Mouse (Mus musculus) limb, embryonic 12.5 days (tissue): ENCODE measurements around the gene Echdc3. TPM values are rescaled to one million over a fixed set of nuclear protein-coding genes. Genes with fewer than 3 reads are reported as not detected.
A peak's percentile ranks its signal among the peaks of the same experiment; 100 is the strongest.

Experiments
- ATAC-seq: fragments of 200-750 bp; cut with Nextera tagmentation; 2 replicates; pipeline ENCODE4 v1.8.0; 2017; ENCODE audit warnings: low read depth, moderate TSS enrichment; ENCODE audit not compliant: insufficient number of reproducible peaks, insufficient read depth, low FRiP score, low TSS enrichment
- H3K27ac ChIP-seq: fragments of 300-500 bp; sonication (generic); 2 replicates; pipeline ENCODE4 v1.5.1; 2016; ENCODE audit warnings: mild to moderate bottlenecking, moderate library complexity
- H3K27me3 ChIP-seq: fragments of 300-500 bp; sonication (generic); 2 replicates; pipeline ENCODE4 v1.6.1; 2016; ENCODE audit warnings: mild to moderate bottlenecking, moderate library complexity
- H3K36me3 ChIP-seq: fragments of 300-500 bp; sonication (generic); 2 replicates; pipeline ENCODE4 v1.6.1; 2016; ENCODE audit warnings: mild to moderate bottlenecking, moderate library complexity
- H3K4me1 ChIP-seq: fragments of 300-500 bp; sonication (generic); replicated peaks from 2 replicates; pipeline ENCODE4 v1.6.1; 2016
- H3K4me2 ChIP-seq: fragments of 300-500 bp; sonication (generic); 2 replicates; pipeline ENCODE4 v1.6.1; 2016; ENCODE audit warnings: mild to moderate bottlenecking, moderate library complexity
- H3K4me3 ChIP-seq: fragments of 300-500 bp; sonication (generic); replicated peaks from 2 replicates; pipeline ENCODE4 v1.5.1; 2016; ENCODE audit warnings: mild to moderate bottlenecking
- H3K9ac ChIP-seq: fragments of 300-500 bp; sonication (generic); replicated peaks from 2 replicates; pipeline ENCODE4 v1.6.1; 2016; ENCODE audit warnings: mild to moderate bottlenecking, moderate library complexity
- H3K9me3 ChIP-seq: fragments of 300-500 bp; sonication (generic); 2 replicates; pipeline ENCODE4 v1.6.1; 2016; ENCODE audit warnings: mild to moderate bottlenecking, moderate library complexity
- WGBS: fragments of 180-500 bp; shearing (Covaris S2); methylation state at CpG from one replicate; pipeline ENCODE4 v1.1.7; 2016; 5-methylcytosine and 5-hydroxymethylcytosine counted together
- polyA plus RNA-seq: library from polyadenylated mRNA; unstranded; fragments of >200 nt; fragmentation: Nextera tagmentation; extraction: Ambion mirVana; gene quantifications from 2 replicates; pipeline ENCODE4 v1.2.1, GENCODE M21; 2016

Gene Echdc3
- polyA plus RNA-seq, 1 experiment from 2014 or later, result 4.3 TPM

DNA sequence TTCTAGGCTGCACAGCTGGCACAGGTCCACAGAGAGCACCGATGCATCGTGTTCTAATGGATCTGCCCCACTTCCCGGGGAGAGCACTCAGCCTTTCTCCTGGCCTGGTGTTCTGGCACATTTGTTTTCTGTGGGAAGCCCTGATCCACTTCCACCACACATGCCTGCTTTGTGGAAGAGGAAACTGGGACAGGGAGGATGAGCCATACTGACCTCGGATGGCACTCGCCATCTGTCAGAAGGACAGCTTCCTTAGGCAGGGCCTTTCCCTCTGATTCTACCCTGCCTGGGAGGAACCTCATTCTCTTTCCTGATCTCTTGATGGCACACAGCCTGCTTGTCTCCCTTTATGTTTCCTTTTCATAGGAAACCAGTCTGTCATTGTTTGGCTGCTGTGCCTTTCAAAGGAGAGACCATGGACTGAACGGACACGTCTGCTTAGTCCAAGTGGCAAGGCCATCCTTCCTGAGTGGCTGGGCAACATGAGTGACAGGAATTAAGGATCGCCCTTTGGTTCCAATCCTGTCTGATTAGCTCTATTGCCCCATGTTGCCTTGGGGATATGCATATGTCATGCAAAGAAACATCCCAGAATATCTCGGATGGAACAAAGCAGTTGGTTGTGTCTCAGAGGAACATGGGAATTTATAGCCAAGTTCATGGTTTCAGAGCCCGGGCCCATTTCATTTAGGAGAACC is 13.7 kb upstream of the Echdc3 start:
- H3K4me3 ChIP-seq, result no peak overlapping the region
- peaks cover 11% of the 10 kb centered on the region for H3K9me3 ChIP-seq
- H3K4me2 ChIP-seq, result no peak overlapping the region
- no peak for ATAC-seq
- no peaks in the 10 kb centered on the region for H3K36me3 ChIP-seq
- H3K27ac ChIP-seq, result no peak overlapping the region
- 83% methylated on average over 10 of the region's 10 CpGs for WGBS
- no peaks in the 10 kb centered on the region for H3K4me1 ChIP-seq
- no peaks in the 10 kb centered on the region for H3K27me3 ChIP-seq
- no peak overlapping the region for H3K9ac ChIP-seq

DNA sequence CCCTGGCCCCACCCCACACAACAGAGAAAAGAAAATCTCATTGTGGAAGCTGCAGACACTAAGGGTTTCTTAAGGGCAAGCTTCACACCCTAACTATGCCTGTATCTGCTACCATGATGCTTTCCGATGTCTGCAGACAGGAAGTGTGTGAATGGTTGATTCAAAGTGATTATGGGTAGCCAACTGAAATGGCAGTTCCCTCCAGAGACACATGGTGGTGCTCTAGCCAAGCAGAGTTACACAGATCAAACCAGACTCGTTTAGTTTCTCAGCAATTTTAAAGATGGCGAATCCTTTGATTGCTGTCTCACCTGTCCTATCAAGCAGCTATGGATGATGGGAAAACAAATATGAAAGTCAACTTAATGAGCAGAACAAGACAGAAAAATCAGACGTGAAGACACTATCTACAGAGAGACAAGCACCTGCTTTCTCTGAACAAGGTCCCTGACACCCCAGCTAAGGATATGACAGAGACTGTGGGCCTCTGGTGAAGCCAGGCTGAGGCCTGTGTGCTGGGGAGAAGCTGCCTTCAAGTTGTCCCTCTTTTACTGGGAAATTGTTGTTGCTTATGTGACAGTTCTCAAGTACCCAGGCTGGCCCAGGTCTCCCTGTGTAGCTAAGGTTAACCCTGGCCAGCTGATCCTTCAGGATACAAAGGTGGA is 7.4 kb upstream of the Echdc3 start:
- Histone ChIP-seq H3K27ac (no peak overlapping the region), H3K9me3 (peaks cover 9% of the 10 kb centered on the region), H3K36me3 (no peaks in the 10 kb centered on the region), H3K4me3 (no peak overlapping the region), H3K4me2 (no peak overlapping the region), H3K27me3 (no peaks in the 10 kb centered on the region), H3K4me1 (no peaks in the 10 kb centered on the region), H3K9ac (no peak overlapping the region)
- ATAC-seq, result peak; percentile 52; the same call in 1 of the 2 replicates
- 17% methylated on average over 4 of the region's 4 CpGs for WGBS

- Histone ChIP-seq H3K27ac (peak overlapping the region; percentile 83), H3K9ac (peak overlapping the region; percentile 63), H3K27me3 (no peaks in the 10 kb centered on the region), H3K4me2 (peak overlapping the region; percentile 66), H3K36me3 (no peaks in the 10 kb centered on the region), H3K4me1 (peaks cover 15% of the 10 kb centered on the region), H3K9me3 (no peaks in the 10 kb centered on the region), H3K4me3 (peak overlapping the region; percentile 44)
- WGBS, result 31% methylated on average over 9 of the region's 9 CpGs
- ATAC-seq, result 0 out of 2 replicates have a peak, but pooled peaks have one; percentile 12
These were observed 508 bp downstream of the Echdc3 start for GRCm38 (mm10) chr2:6212327-6212723.

- ATAC-seq, result no peak
- Histone ChIP-seq H3K9ac (no peak overlapping the region), H3K27ac (no peak overlapping the region), H3K36me3 (no peaks in the 10 kb centered on the region), H3K9me3 (no peaks in the 10 kb centered on the region), H3K27me3 (peaks cover 3% of the 10 kb centered on the region; the same call in 1 of the 2 replicates), H3K4me3 (no peak overlapping the region), H3K4me2 (no peak overlapping the region), H3K4me1 (peaks cover 15% of the 10 kb centered on the region)
- 91% methylated on average over 6 of the region's 6 CpGs for WGBS
These were observed 2.0 kb downstream of the Echdc3 start for GRCm38 (mm10) chr2:6210840-6211239.

DNA sequence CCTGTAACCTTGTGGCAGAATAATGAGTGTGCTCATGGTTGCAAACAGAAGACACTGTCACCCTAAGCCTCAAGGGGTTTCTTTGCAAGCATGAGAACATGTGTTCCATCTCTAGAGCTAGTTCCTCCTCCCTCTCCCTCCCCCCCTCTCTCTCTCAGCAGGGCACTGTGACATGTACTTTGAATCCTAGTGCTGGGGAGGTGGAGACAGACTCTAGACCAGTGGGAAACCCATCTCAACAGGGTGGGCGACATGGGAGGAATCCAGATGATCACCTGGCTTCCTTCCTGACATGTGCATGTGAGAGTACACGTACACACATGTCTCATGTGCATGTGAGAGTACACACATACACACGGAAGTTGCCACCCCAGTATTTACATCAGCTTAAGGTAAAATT is 3.1 kb downstream of the Echdc3 start:
- Histone ChIP-seq H3K4me1 (peaks cover 15% of the 10 kb centered on the region), H3K36me3 (no peaks in the 10 kb centered on the region), H3K9me3 (no peaks in the 10 kb centered on the region), H3K4me3 (no peak overlapping the region), H3K27ac (no peak overlapping the region), H3K9ac (no peak overlapping the region), H3K27me3 (peaks cover 3% of the 10 kb centered on the region; the same call in 1 of the 2 replicates), H3K4me2 (no peak overlapping the region)
- 88% methylated on average over 3 of the region's 3 CpGs for WGBS
- no peak for ATAC-seq

DNA sequence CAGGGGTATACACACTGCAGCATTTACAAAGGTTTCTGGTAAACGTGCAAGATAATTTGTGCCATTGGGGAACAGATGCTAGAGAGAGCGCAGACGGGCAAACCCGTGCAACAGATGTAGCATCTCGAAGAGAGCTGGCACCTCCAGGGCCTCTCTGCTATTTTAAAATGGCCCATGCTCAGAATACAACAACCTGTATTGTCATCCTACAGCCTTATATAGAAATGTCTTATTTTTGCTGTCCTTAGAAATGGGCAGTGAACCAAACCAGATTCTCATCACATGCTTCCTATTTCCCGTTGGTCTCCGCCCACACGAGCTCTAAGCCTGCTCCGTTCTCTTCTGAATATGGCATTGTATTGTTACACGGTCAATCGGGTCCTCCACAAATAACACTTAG is 3.7 kb downstream of the Echdc3 start:
- Histone ChIP-seq H3K4me3 (no peak overlapping the region), H3K27ac (no peak overlapping the region), H3K36me3 (no peaks in the 10 kb centered on the region), H3K9me3 (no peaks in the 10 kb centered on the region), H3K9ac (no peak overlapping the region), H3K4me1 (peaks cover 15% of the 10 kb centered on the region), H3K4me2 (no peak overlapping the region), H3K27me3 (peaks cover 3% of the 10 kb centered on the region; the same call in 1 of the 2 replicates)
- 83% methylated on average over 11 of the region's 11 CpGs for WGBS
- no peak for ATAC-seq

DNA sequence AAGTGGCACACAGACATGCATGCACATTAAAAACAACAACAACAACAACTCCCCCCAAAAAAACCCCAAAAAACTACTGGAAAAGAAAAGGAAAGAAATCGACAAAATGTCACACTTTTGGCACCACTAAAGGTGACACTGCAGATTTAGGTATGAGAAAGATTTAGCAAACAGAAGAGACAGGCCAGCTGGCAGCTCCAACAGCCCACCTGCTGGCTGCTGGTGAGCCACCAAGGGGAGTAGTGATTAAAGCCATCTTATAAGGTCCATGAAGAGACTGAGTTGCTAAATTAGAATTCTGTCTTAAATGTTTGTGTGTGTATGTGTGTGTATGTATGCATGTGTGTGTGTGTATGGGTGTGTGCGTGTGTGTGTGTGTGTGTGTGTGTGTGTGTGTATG is 5.1 kb downstream of the Echdc3 start:
- Histone ChIP-seq H3K9me3 (no peaks in the 10 kb centered on the region), H3K4me1 (peaks cover 13% of the 10 kb centered on the region), H3K27ac (no peak overlapping the region), H3K9ac (no peak overlapping the region), H3K4me2 (no peak overlapping the region), H3K36me3 (no peaks in the 10 kb centered on the region), H3K27me3 (peaks cover 3% of the 10 kb centered on the region; the same call in 1 of the 2 replicates), H3K4me3 (no peak overlapping the region)
- 89% methylated on average over 2 of the region's 2 CpGs for WGBS
- no peak for ATAC-seq

DNA sequence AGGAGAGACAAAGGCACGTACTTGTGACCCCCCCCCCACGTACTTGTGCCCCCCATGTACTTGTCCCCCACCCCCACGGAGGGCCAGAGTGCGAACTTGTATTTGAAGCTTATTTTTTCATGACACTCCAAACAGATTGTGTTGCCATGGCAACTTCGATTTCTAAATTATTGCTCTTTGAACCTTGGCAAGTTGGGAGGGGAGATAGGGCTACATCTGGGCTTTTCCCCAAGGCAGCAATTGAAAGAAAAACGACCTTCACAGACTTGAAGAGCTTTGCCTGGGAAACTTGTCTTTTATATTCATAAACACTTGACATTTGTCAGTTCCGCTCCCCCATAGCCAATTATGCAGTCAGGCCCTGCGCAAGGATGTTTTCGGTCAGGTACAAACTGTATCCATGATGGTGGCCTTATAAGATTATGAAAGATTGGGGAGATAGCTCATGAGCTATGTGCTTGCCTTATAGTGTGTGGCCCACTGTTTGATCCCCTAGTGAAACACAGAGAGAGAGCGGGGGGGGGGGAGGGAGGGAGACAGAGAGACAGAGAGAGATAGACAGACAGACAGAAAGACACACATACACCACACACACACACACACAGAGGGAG is 16.4 kb downstream of the Echdc3 start:
- Histone ChIP-seq H3K4me1 (peaks cover 16% of the 10 kb centered on the region), H3K4me2 (peak overlapping the region; percentile 8; the same call in 1 of the 2 replicates), H3K4me3 (no peak overlapping the region), H3K27me3 (0 out of 2 replicates have a peak, but pooled peaks cover 3% of the 10 kb centered on the region), H3K9me3 (no peaks in the 10 kb centered on the region), H3K36me3 (no peaks in the 10 kb centered on the region), H3K9ac (no peak overlapping the region), H3K27ac (no peak overlapping the region)
- ATAC-seq, result no peak
- 53% methylated on average over 10 of the region's 10 CpGs for WGBS

- H3K9me3 ChIP-seq, result no peaks in the 10 kb centered on the region
- 57% methylated on average over 15 of the region's 15 CpGs for WGBS
- H3K9ac ChIP-seq, result no peak overlapping the region
- peak overlapping the region; percentile 8; the same call in 1 of the 2 replicates for H3K4me2 ChIP-seq
- no peak; the same call in 1 of the 2 replicates for ATAC-seq
- no peak overlapping the region for H3K4me3 ChIP-seq
- H3K36me3 ChIP-seq, result no peaks in the 10 kb centered on the region
- peaks cover 16% of the 10 kb centered on the region for H3K4me1 ChIP-seq
- H3K27me3 ChIP-seq, result 0 out of 2 replicates have a peak, but pooled peaks cover 3% of the 10 kb centered on the region
- H3K27ac ChIP-seq, result no peak overlapping the region
These were observed 17.2 kb downstream of the Echdc3 start for GRCm38 (mm10) chr2:6195468-6196239.

GRCm38 (mm10) chr2:6194497-6194896 is 18.3 kb downstream of the Echdc3 start:
- Histone ChIP-seq H3K27ac (no peak overlapping the region), H3K4me2 (no peak overlapping the region), H3K27me3 (0 out of 2 replicates have a peak, but pooled peaks cover 3% of the 10 kb centered on the region), H3K4me1 (peaks cover 16% of the 10 kb centered on the region), H3K36me3 (no peaks in the 10 kb centered on the region), H3K9ac (no peak overlapping the region), H3K9me3 (no peaks in the 10 kb centered on the region), H3K4me3 (no peak overlapping the region)
- no peak for ATAC-seq
- WGBS, result 79% methylated on average over 7 of the region's 7 CpGs

DNA sequence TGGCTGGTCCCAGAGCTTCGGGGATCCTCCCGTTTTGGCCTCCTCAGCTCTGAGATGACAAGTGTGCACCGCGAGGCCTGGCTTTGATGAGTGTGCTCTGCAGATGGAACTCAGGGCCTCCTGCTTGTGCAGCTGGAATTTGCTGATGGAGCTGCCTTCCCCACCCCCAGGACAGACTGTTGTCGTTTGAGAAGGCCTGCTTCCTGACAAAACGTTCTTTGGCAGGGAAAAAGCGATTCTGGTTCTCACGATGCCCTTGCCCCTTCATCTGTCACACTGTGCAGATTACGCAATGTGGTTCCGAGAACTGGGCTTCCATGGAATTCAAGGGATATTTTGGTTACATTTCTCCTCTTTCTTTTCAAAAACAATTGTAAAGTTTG is 19.3 kb downstream of the Echdc3 start:
- Histone ChIP-seq H3K4me1 (peaks cover 16% of the 10 kb centered on the region), H3K9me3 (no peaks in the 10 kb centered on the region), H3K36me3 (no peaks in the 10 kb centered on the region), H3K4me3 (no peak overlapping the region), H3K27ac (no peak overlapping the region), H3K4me2 (no peak overlapping the region), H3K9ac (no peak overlapping the region), H3K27me3 (0 out of 2 replicates have a peak, but pooled peaks cover 3% of the 10 kb centered on the region)
- ATAC-seq, result no peak
- 62% methylated on average over 10 of the region's 10 CpGs for WGBS
